Mouse (Mus musculus) CH12.LX (cell line): Measurements from ENCODE around the gene Cops4. TPM values are rescaled to one million over a fixed set of nuclear protein-coding genes. Genes with fewer than 3 reads are reported as not detected.

Experiments
- DNase-seq: peaks from one replicate; pipeline ENCODE4 v3.0.0-alpha.2; 2013; ENCODE audit errors: extremely low read depth
- H3K27ac ChIP-seq: 2 replicates; pipeline ENCODE4 v1.5.1; 2012; ENCODE audit warnings: low read depth, mild to moderate bottlenecking, control low read depth, moderate library complexity; ENCODE audit not compliant: insufficient read depth
- H3K27me3 ChIP-seq: replicated peaks from 2 replicates; pipeline ENCODE3; 2012; ENCODE audit warnings: inconsistent platforms
- H3K36me3 ChIP-seq, 2 experiments: replicated peaks in 1 of 2; 2 replicates each; pipeline versions ENCODE3 to v1.6.1; 2012; ENCODE audit warnings: inconsistent platforms in 1 of 2, low read length in 1 of 2, mild to moderate bottlenecking in 1 of 2, mixed read lengths in 1 of 2, moderate library complexity in 1 of 2; ENCODE audit not compliant: control insufficient read depth in 1 of 2, insufficient read depth in 1 of 2
- H3K4me1 ChIP-seq, 2 experiments: 2 replicates each; pipeline ENCODE4 v1.6.1; 2012; ENCODE audit warnings: inconsistent platforms in 1 of 2, moderate library complexity in 1 of 2; ENCODE audit not compliant: insufficient read depth in 2 of 2, control insufficient read depth in 1 of 2
- H3K4me2 ChIP-seq: 2 replicates; pipeline ENCODE4 v1.6.1; 2012; ENCODE audit warnings: low read depth, mild to moderate bottlenecking, control low read depth; ENCODE audit not compliant: poor library complexity, insufficient read depth, severe bottlenecking
- H3K4me3 ChIP-seq, 3 experiments: fragments of 150-350 bp in 1 of 3; sonication (generic) in 1 of 3; replicated peaks in 1 of 3; 2 replicates each; pipeline versions ENCODE3 to v1.5.1; 2011 to 2012; ENCODE audit warnings: low read depth in 2 of 3, low read length in 2 of 3, mild to moderate bottlenecking in 2 of 3, moderate library complexity in 2 of 3, control low read depth in 1 of 3, improper control_type of control experiment in 1 of 3, inconsistent platforms in 1 of 3, mixed read lengths in 1 of 3; ENCODE audit not compliant: poor library complexity in 1 of 3
- H3K79me2 ChIP-seq: replicated peaks from 2 replicates; pipeline ENCODE4 v1.6.1; 2012; ENCODE audit warnings: mild to moderate bottlenecking, moderate library complexity; ENCODE audit not compliant: control insufficient read depth, poor library complexity, insufficient read depth, severe bottlenecking; ENCODE audit errors: extremely low read depth
- H3K9ac ChIP-seq: 2 replicates; pipeline ENCODE4 v1.6.1; 2012; ENCODE audit warnings: low read depth, mild to moderate bottlenecking, control low read depth, moderate library complexity; ENCODE audit not compliant: insufficient read depth
- H3K9me3 ChIP-seq: replicated peaks from 2 replicates; pipeline ENCODE3; 2012; ENCODE audit warnings: low read length, inconsistent platforms, mixed read lengths
- CHD1 ChIP-seq: IDR thresholded peaks from 2 replicates; pipeline ENCODE4 v1.6.1; 2012; ENCODE audit warnings: low read depth, low read length, improper control_type of control experiment, inconsistent platforms
- CTCF ChIP-seq, 2 experiments: IDR thresholded peaks in 1 of 2; conservative IDR thresholded peaks in 1 of 2; 2 replicates each; pipeline ENCODE4 v1.5.1; 2011 to 2012; ENCODE audit warnings: low read depth in 2 of 2, low read length in 2 of 2, improper control_type of control experiment in 1 of 2, inconsistent platforms in 1 of 2, mild to moderate bottlenecking in 1 of 2, moderate library complexity in 1 of 2
- ELF1 ChIP-seq: IDR thresholded peaks from 2 replicates; pipeline ENCODE4 v1.6.1; 2014; ENCODE audit warnings: low read depth, mild to moderate bottlenecking, inconsistent platforms, low read length, improper control_type of control experiment
- EP300 ChIP-seq: IDR thresholded peaks from 2 replicates; pipeline ENCODE4 v1.6.1; 2011; ENCODE audit warnings: low read length, improper control_type of control experiment
- ETS1 ChIP-seq: conservative IDR thresholded peaks from 2 replicates; pipeline ENCODE4 v1.6.1; 2012; ENCODE audit warnings: low read depth, mild to moderate bottlenecking, inconsistent platforms, low read length, improper control_type of control experiment, moderate library complexity
- IRF4 ChIP-seq: IDR thresholded peaks from 2 replicates; pipeline ENCODE4 v1.6.1; 2014; ENCODE audit warnings: low read depth, mild to moderate bottlenecking, inconsistent platforms, low read length, improper control_type of control experiment
- JUN ChIP-seq: IDR thresholded peaks from 2 replicates; pipeline ENCODE4 v1.6.1; 2011; ENCODE audit warnings: low read depth, mild to moderate bottlenecking, low read length, improper control_type of control experiment, moderate library complexity; ENCODE audit not compliant: insufficient read depth
- JUND ChIP-seq: conservative IDR thresholded peaks from 2 replicates; pipeline ENCODE4 v1.6.1; 2011; ENCODE audit warnings: low read depth, low read length, improper control_type of control experiment
- KAT2A ChIP-seq: IDR thresholded peaks from 2 replicates; pipeline ENCODE4 v1.6.1; 2012; ENCODE audit warnings: low read length, improper control_type of control experiment, inconsistent platforms; ENCODE audit not compliant: insufficient replicate concordance
- MAX ChIP-seq: IDR thresholded peaks from 2 replicates; pipeline ENCODE4 v1.6.1; 2011; ENCODE audit warnings: low read length, improper control_type of control experiment
- MEF2A ChIP-seq: IDR thresholded peaks from 2 replicates; pipeline ENCODE4 v1.6.1; 2014; ENCODE audit warnings: low read depth, mild to moderate bottlenecking, inconsistent platforms, low read length, improper control_type of control experiment, borderline replicate concordance
- MXI1 ChIP-seq: IDR thresholded peaks from 2 replicates; pipeline ENCODE4 v1.6.1; 2011; ENCODE audit warnings: mild to moderate bottlenecking, low read depth, low read length, improper control_type of control experiment
- NELFE ChIP-seq: IDR thresholded peaks from 2 replicates; pipeline ENCODE4 v1.6.1; 2011; ENCODE audit warnings: low read depth, low read length, improper control_type of control experiment
- NRF1 ChIP-seq: IDR thresholded peaks from 2 replicates; pipeline ENCODE4 v1.6.1; 2014; ENCODE audit warnings: low read depth, mild to moderate bottlenecking, inconsistent platforms, low read length, improper control_type of control experiment, moderate library complexity
- PAX5 ChIP-seq: IDR thresholded peaks from 2 replicates; pipeline ENCODE4 v1.6.1; 2012; ENCODE audit warnings: low read length, inconsistent platforms, mixed read lengths
- SMC3 ChIP-seq: IDR thresholded peaks from 2 replicates; pipeline ENCODE4 v1.6.1; 2011; ENCODE audit warnings: low read depth, low read length, improper control_type of control experiment
- USF1 ChIP-seq: IDR thresholded peaks from 2 replicates; pipeline ENCODE4 v1.6.1; 2014; ENCODE audit warnings: low read depth, mild to moderate bottlenecking, inconsistent platforms, low read length, improper control_type of control experiment
- ZKSCAN1 ChIP-seq: IDR thresholded peaks from 2 replicates; pipeline ENCODE4 v1.6.1; 2012; ENCODE audit warnings: low read depth, inconsistent platforms, low read length, improper control_type of control experiment, borderline replicate concordance
- ZMIZ1 ChIP-seq: IDR thresholded peaks from 2 replicates; pipeline ENCODE4 v1.6.1; 2012; ENCODE audit warnings: low read depth, mild to moderate bottlenecking, inconsistent platforms, low read length, improper control_type of control experiment
- ZNF384 ChIP-seq: IDR thresholded peaks from 2 replicates; pipeline ENCODE4 v1.6.1; 2012; ENCODE audit warnings: low read depth, low read length, improper control_type of control experiment, inconsistent platforms
- dilution Hi-C: fragments of 300-500 bp; cut with MboI; formaldehyde crosslinking; loops from 2 replicates; pipeline ENCODE4 v1.14.3; 2020; ENCODE audit warnings: low sequenced_read_pairs; ENCODE audit not compliant: extremely low pct_unique_long_range_greater_than_20kb, extremely low pct_ligation_motif_present
- in situ Hi-C: fragments of 300-500 bp; cut with MboI; formaldehyde crosslinking; loops from 3 replicates; pipeline ENCODE4 v1.14.3; 2019; ENCODE audit warnings: low sequenced_read_pairs, low pct_ligation_motif_present, low pct_unique_long_range_greater_than_20kb, mixed read lengths
- polyA plus RNA-seq: library from polyadenylated mRNA; unstranded; fragments of >175 nt; gene quantifications from 2 replicates; pipeline ENCODE4 v1.2.1, GENCODE M21; 2012; ENCODE audit warnings: low read depth; ENCODE audit not compliant: insufficient read length
- total RNA-seq, 2 experiments: library from RNA; depleted of rRNA; stranded (reverse); fragments of 300-350 nt in 1 of 2; fragments of >200 nt in 1 of 2; gene quantifications; 2 replicates each; pipeline ENCODE4 v1.2.3; 2012 to 2014

Gene Cops4
- total and polyA plus RNA-seq, 3 experiments: 122 to 264 (median 133) TPM

- TF ChIP-seq IRF4 (no peak), NELFE (no peak), MAX (no peak), KAT2A (no peak), ETS1 (peak; percentile 80), NRF1 (no peak), JUND (peak; percentile 4; the same call in 1 of the 2 replicates), CTCF (conservative IDR thresholded peaks at IDR 0.05 in 1 of 2, IDR thresholded peaks at IDR 0.05 in 1 of 2; ENCODE audit: low read depth in 2 of 2, low read length in 2 of 2) (no peak), ZNF384 (peak; percentile 87), USF1 (no peak), ZKSCAN1 (no peak), PAX5 (no peak), SMC3 (no peak)
These were observed 8.1 kb downstream of the Cops4 start (continued) for GRCm38 (mm10) chr5:100526164-100526563.

- in situ Hi-C loops: no loop called here
- no peak for TF ChIP-seq CHD1
- no peak for TF ChIP-seq PAX5
- TF ChIP-seq ELF1: no peak
- TF ChIP-seq ETS1: peak; percentile 67
- TF ChIP-seq MXI1: 0 out of 2 replicates have a peak, but pooled peaks have one; percentile 54
- peak; percentile 66 for TF ChIP-seq EP300
- no peak for TF ChIP-seq ZMIZ1
- 0 out of 2 replicates have a peak, but pooled peaks have one; percentile 45 for TF ChIP-seq JUN
- peak; percentile 9; the same call in 1 of the 2 replicates for TF ChIP-seq MEF2A
- TF ChIP-seq NELFE: no peak
- TF ChIP-seq, all 38 proteins: peak for 5
- H3K36me3 ChIP-seq: peaks cover 46 to 85% of the 10 kb centered on the region in 2 experiments
- no peak overlapping the region for H3K9ac ChIP-seq
- peak; percentile 39 for DNase-seq
- dilution Hi-C loops: no loop called here
- H3K9me3 ChIP-seq: no peaks in the 10 kb centered on the region
- H3K4me3 ChIP-seq: no peak overlapping the region
- H3K4me2 ChIP-seq: peak overlapping the region; percentile 30; the same call in 1 of the 2 replicates
- H3K4me1 ChIP-seq: peaks cover 6 to 12% of the 10 kb centered on the region in 2 experiments
- H3K79me2 ChIP-seq: no peaks in the 10 kb centered on the region; the same call in 1 of the 2 replicates
- no peaks in the 10 kb centered on the region for H3K27me3 ChIP-seq
- peak overlapping the region; percentile 68 for H3K27ac ChIP-seq
These were observed 17.7 kb downstream of the Cops4 start for GRCm38 (mm10) chr5:100535826-100536225.
